Mouse (Mus musculus): ENCODE measurements at regions not wholly inside any gene's neighbourhood (a gene's known extent, or its start where the extent isn't known, plus 50 kb on each side); places are given as distances from the start of the nearest gene placed in this dataset.

- TF ChIP-seq CTCF (IDR thresholded peaks at IDR 0.05; ENCODE audit: control insufficient read depth, insufficient read depth, insufficient replicate concordance, low read depth, low read length) (no peak), POLR2A (IDR thresholded peaks at IDR 0.05; ENCODE audit: control insufficient read depth, low read depth, low read length) (no peak)
Measured at GRCm38 (mm10) chr14:102867697-102868096, 114.7 kb downstream of the Kctd12 start.
